Mouse (Mus musculus) spleen, postnatal 36 days (tissue): ENCODE measurements around the gene Gm10401.
"Not testable (repeated sequence)": the region's sequence is repeated elsewhere in the genome, so short reads cannot be mapped to it uniquely, and the experiment has no call there.

Experiments used
- DNase-seq, 2 experiments: peaks; one replicate each; pipeline ENCODE4 v3.0.0; 2022; ENCODE audit warnings: low spot score in 2 of 2, mixed read lengths in 1 of 2

The Gm10401 gene

GRCm38 (mm10) chr5:115118961-115119570 is 21.0 kb upstream of the Gm10401 start, which contains the start of gene Acads:
Gene Acads (minus strand): TSS chr5:115119346.
- DNase-seq = peak; percentile 90 to 91

- no peak for DNase-seq
These were observed 19.4 kb upstream of the Gm10401 start for GRCm38 (mm10) chr5:115117467-115117866.

GRCm38 (mm10) chr5:115116426-115116825 is 18.3 kb upstream of the Gm10401 start:
- DNase-seq = no peak

DNA sequence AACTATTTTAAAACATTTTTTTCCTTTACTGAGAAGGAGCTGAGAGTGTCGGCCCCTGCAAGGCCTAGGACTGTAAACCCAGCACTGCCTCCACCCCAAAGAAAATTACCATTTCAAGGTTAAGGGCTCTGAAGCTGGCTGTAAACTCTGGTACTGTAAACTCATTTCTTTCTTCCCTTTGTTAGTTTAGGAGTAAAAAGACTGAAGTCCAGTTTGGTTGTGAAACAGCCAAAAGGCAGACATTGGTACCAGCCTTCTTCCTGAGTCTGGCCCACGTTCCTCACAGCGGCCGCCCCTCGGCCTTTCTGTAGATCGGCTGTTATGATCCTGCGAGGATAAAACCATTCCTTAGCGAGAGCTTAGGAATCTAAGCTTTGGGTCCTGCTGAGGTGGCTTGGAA is 16.4 kb upstream of the Gm10401 start:
- DNase-seq = no peak

DNA sequence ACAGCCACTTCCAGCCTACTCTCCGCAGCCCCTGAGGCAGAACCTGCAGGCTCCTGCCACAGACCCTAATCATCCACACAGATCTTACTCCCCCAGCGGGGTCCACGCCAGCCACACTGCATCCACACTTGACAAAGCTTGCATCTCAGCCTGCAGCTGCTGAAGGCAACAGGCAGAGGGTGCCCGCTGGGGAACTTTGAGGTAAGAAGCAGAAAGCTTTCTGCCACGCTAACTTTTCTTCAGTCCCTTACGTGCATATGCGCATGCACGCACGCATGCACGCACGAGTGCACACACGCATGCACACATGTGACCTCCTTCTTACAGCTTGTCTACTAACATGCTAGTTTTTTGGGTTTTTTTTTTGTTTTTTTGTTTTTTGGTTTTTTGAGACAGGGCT is 15.1 kb upstream of the Gm10401 start:
- DNase-seq = no peak

DNA sequence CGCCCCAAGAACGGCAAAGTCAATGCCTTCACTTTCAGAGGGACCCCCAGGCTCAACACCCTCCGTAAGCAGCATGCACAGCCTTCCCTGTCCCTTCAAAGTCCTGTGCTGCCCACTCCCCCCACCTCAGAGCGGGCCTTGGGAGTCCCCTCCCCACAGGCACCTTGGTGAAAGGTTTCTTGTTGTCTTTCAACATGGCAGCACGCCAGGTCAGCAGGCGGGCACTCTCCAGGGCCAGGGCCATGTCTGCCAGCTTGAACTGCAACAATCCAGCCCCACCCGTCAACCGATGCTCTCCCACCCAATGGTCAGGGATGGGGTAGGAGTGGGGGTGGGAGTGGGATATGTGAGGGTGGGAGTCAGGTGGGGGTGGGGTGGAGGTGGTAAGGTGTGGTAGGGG is 13.1 kb upstream of the Gm10401 start:
- DNase-seq = no peak

DNA sequence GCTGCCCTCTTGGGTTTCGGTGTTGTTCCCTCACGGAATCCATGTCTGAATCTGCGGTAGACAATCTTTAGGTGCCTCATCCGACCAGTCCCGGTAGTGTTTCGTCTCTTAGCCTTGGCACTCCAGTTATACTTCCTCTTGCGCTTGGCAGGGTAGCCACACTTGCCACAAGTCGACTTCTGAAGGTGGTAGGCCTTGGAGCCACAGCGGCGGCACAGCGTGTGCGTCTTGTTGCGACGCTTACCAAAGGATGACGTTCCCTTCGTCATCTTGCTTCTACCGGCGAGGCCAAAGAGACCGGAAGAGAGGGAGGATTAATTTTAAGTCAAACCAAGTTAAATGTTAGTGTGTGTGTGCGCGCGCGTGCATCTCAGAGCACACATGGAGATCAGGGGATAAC is 5.2 kb upstream of the Gm10401 start:
- DNase-seq = not testable (repeated sequence)

GRCm38 (mm10) chr5:115102231-115102630 is 4.1 kb upstream of the Gm10401 start:
- no peak for DNase-seq

GRCm38 (mm10) chr5:115100473-115100872 is 2.4 kb upstream of the Gm10401 start:
- no peak for DNase-seq

DNA sequence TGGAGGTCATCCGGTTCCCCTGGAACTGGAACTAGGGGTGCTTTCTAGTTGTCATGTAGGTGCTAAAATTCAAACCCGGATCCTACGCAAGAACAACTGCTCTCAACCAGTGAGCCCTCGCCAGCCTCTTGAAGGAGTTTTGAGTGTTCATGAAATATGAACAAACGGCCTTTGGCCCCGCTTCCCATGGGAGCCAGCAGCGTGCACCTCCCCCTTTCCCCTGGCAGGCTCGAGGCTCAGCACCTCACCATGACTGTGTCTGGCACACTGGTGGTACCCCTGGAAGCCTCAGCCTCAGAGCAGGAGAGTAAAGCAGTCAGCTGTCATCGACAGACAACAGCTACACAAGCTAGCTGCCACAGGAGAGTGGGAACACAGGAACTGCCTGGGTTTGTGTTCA is 1.9 kb upstream of the Gm10401 start:
- DNase-seq = no peak

DNA sequence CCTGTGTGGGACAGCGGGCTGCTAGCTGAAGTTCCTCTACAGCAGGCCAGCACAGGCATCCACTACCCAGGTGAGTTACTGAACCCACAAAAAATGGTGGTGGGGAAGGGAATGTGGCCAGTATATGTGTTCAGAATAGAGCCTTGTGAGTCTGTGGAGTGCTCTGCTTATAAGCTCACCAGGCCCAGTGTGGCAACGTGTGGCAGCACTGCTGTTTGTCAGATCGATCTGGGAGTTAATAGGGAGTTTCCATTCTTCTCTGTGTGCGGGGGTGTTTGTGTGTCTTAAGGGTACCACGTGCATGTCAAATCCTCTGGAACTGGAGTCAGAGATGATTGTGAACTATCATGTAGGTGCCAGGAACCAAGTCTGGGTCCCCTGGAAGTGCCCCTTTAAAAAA is 1.4 kb upstream of the Gm10401 start:
- no peak for DNase-seq

- DNase-seq = no peak
These were observed 6.3 kb downstream of the Gm10401 start for GRCm38 (mm10) chr5:115091776-115092175.

GRCm38 (mm10) chr5:115091015-115091414 is 7.1 kb downstream of the Gm10401 start:
- no peak for DNase-seq

- no peak for DNase-seq
These were observed 8.4 kb downstream of the Gm10401 start for GRCm38 (mm10) chr5:115089592-115090268.

- DNase-seq = no peak
These were observed 12.4 kb downstream of the Gm10401 start for GRCm38 (mm10) chr5:115085675-115086074.

DNA sequence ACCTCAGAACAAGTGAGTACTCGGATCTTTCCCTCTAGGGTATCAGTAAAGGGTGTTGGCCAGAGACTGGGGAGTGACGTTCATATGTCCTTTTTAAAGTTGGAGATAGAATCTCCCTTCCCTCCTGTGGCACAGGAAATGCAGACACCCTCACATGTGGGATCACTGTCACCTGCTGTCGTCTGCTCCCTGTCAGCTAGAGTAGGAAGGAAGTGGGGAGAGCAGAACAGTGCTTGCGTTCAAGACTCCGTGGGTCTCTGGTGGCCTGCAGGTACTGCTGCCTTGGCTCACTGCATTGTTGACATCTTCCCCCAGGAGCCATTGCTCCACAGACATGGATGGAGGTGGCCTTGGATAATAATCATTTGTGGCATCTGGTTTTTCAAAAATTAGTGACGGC is 14.6 kb downstream of the Gm10401 start:
- DNase-seq = no peak

GRCm38 (mm10) chr5:115081636-115082035 is 16.5 kb downstream of the Gm10401 start:
- no peak for DNase-seq

DNA sequence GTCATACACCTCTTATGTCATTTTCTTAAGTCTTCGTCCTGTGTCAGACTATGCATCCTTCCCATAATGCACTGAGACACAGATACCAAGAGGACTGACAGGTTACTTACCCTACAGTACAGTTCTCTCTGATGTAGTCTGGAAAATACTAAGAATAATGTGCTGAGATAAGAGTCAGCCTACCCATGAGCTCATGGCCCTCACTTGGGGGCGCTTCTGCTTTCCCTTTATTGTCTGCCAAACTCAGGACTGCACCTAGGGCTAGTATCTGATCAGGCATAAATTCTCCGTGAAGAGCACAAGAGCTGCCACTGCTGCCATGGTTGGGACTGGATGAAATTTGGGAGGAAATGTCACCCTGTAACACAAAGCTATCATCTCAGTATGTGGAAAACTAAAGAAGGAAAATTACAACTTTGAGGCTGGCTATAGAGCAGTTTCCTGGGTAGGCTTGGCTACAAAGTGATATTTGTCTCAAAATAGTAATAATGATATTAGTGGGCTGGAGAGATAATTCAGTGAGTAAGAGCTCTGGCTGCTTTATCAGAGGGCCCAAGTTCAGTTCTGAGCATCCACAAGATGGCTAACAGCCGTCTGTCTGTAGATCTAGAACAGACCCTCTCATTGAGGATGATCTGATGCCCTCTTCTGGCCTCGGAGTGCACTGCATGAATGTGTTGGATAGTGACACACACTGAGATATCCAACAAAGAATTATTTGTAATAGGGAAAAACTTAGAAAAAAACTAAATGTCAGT is 21.8 kb downstream of the Gm10401 start:
- peak; percentile 61 to 76 for DNase-seq

- no peak for DNase-seq
These were observed 23.3 kb downstream of the Gm10401 start for GRCm38 (mm10) chr5:115074749-115075148.

DNA sequence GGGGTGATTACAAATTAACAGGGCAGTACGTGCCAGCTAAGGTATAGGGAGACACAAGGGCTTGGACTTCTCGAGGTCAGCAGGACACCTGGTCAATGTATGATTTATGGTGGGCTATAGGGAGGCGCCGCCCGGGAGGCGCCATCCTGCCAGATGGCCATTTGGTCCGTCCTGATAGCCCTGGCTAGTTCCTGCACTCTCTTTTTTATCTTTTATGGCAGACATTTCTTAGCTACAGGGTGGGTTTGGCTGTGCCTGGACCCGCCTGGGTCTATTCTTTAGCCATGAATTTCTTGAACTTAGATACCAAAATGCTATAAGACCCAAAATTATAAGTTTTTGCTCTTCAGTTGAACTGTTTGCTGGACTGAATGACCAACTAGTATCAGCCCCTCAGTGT is 24.8 kb downstream of the Gm10401 start:
- peak in 1 of 2 experiments; percentile 37 for DNase-seq

- peak; percentile 30 to 67 for DNase-seq
These were observed 26.0 kb downstream of the Gm10401 start for GRCm38 (mm10) chr5:115072143-115072542.

GRCm38 (mm10) chr5:115071096-115071901 is 26.8 kb downstream of the Gm10401 start:
- peak in 1 of 2 experiments; percentile 41 for DNase-seq
